Mouse (Mus musculus) forelimb bud, embryonic 11.5 days (tissue): ENCODE data around the gene Rsg1.

Source experiments
- DNase-seq: peaks from one replicate; pipeline ENCODE4 v3.0.0-alpha.2; 2012; ENCODE audit warnings: low read depth, low spot score

Gene Rsg1

GRCm38 (mm10) chr4:141246998-141247350 lies 33.2 kb downstream of the Rsg1 start:
- no peak for DNase-seq

DNA sequence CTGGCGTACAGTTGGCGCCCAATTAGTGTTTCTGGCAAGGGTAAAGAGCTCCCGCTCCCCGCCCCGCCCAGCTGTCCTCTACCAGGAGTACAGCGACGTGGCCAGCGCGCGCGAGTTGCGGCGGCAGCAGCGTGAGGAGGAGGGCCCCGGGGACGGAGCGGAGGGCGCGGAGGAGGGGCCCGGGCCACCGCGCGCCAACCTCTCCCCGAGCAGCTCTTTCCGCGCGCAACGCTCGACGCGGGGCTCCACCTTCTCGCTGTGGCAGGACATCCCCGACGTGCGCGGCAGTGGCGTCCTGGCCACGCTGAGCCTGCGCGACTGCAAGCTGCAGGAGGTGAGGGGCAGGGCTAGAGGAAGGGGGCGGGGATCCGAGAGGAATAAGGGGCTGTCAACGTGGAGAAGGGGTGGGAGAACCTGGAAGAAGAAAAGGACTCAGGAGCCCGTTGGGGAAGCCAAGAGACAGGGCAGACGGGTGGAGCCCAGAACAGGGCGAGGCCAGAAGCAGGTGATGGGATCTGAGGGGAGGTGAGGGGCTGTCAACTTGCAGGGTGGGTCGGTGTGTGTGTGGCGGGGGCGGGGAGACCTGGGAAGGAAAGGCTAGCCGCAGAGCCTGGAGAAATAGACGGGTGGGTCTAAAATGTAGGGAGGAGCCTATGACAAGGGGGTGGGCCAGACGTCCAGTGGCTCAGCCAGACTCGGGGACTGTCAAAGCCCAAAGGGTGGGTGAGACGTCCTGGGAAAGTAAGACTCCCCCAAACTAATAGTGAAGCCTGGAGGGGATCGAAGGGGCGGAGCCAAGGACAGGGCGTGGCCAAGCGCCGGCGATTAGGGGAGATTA lies 34.2 kb downstream of the Rsg1 start:
- DNase-seq = no peak

DNA sequence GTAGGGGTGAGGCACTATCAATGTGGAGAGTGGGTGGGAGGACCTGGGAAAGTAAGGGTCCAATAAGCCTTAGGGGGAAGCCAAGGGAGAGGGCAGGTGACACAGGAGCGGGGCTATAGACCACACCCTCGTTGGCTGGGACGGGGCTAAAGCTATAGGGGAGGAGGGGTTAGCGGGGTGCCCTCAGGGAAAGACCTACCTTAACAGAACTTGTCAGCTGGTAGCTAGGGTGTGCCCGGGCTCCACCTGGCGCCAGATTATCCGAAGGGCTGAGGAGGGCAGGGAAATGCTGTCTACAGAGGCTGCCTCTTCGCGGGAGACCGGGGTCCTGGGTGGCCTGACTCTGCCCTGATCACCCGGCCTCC lies 34.8 kb downstream of the Rsg1 start:
- DNase-seq = no peak

GRCm38 (mm10) chr4:141249383-141249782 lies 35.6 kb downstream of the Rsg1 start:
- no peak for DNase-seq

DNA sequence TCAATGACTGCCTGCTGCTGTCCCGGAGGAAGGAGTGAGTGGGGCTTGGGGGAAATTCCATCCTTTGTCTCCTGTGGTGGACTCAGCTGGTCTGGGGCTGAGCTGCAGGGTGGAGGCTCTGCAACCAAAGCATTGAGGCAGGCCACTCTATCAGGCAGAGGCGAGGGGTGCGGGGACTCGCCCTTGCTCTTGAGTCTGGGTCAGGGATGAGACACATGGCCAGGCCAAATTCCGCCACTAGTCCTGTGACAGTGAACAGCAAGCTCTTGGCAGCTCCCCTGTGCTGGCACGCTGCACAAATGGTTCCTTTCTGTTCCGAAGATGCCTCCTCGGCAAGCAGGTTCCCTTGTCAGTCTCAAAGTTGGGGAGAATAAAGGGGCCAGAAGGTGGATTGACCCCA lies 37.3 kb downstream of the Rsg1 start:
- no peak for DNase-seq

GRCm38 (mm10) chr4:141252641-141253040 lies 38.9 kb downstream of the Rsg1 start:
- no peak for DNase-seq

DNA sequence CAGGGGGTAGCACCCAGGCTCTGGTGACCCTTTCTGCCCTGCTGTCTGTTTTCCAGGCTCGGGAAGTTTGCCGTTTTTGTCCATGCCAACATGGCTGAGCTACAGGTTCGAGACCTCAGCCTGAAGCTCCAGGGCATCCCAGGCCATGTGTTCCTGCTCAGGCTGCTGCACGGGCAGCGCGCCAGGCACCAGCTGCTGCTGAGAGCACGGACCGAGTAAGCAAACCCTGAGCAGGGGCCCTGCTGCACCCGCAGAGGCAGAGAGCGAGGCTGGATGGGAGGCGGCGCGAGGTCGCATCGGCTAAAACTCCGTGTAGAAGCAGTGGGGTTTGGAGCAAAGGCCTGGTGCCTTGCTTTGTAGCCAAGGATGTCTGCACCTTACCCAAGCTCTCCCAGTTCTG lies 40.5 kb downstream of the Rsg1 start:
- no peak for DNase-seq

DNA sequence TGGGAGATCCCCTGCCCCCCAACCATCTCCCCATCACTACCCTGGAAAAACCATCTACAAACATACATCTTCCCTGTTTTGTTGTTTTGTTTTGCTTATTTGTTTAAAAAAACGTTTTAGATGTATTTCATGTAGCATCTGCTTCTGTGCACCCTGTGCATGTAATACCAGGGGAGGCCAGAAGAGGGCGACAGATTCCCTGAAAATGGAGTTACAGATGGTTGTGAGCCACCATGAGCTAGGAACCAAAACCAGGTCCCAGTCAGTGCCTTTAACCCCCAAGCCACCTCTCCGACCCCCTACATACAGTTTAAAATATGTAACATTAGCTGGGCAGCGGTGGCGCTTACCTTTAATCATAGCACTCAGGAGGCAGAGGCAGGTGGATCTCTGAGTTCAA lies 43.7 kb downstream of the Rsg1 start:
- DNase-seq = no peak

- no peak for DNase-seq
Observed at GRCm38 (mm10) chr4:141259413-141259812, 45.7 kb downstream of the Rsg1 start.

DNA sequence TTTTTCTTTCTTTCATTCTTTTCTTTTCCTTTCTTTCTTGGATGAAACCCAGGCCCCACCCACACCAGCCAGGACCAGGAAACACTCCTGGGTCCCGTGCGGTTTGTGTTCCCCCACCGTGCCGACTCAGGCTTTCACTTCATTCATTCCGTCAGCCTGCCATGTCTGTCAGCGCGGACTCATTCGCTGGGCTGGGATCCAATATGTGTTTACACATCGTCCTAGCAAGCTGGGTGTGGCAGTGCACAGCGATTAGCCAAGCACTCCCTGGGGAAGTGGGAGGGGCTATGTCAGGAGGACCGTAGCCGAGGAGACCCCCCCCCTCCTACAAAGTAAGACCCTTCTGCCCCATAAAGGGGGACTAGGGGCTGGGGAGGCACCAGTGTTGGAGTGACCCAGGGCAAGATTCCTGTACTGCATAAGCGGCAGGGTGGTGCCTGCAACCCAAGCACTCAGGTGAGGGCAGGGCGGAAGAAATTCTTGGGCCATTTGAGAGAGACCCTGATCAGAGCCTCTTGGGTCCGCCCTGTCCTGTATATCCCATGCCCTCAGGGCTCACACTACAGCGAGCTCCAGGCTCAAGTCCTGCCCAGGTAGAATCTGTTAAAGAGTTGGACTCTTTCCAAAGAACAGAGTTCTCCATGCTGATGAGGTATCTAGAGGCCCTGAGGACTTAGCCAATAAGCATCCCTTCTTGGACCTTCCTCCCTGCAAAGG lies 46.4 kb downstream of the Rsg1 start:
- no peak for DNase-seq

GRCm38 (mm10) chr4:141262906-141263637 lies 49.3 kb downstream of the Rsg1 start:
- no peak for DNase-seq

GRCm38 (mm10) chr4:141265979-141266637 lies 52.4 kb downstream of the Rsg1 start:
- DNase-seq = no peak

DNA sequence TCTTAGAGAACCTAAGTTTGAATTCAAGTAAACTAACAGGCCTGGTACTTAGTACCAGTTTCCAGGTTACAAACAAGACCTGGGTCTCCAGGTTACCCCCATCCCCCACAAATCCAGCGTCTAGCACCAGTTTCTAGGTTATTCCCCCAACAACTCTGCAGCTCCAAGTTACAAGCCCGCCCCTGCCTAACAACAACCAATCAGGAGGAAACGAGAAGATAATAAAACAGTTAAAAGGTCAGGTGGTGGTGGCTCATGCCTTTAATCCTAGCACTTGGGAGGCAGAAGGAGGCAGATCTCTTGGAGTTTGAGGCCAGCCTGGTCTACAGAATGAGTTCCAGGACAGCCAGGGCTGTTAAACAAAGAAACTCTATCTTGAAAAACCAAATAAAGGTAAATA lies 53.5 kb downstream of the Rsg1 start:
- no peak for DNase-seq

GRCm38 (mm10) chr4:141267837-141268236 lies 54.1 kb downstream of the Rsg1 start:
- peak; percentile 55 for DNase-seq

- DNase-seq = no peak
Observed at GRCm38 (mm10) chr4:141268350-141268749, 54.6 kb downstream of the Rsg1 start.

DNA sequence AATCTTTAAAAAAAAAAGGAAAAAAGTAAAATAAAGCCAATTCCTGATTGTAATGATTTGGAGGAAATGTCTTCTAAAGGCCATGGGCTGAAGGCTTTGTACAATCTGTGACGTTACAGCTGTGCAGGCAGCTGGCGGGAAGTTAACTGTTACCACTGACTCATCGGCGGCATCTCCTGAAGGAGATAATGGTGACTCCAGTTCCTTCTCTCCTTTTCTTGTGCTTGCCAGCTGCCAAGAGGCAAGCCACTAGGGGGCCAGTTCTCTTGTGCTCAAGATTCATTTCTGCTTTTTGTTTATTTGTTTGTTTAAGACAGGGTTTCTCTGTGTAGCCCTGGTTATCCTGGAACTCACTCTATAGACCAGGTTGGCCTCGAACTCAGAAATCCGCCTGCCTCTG lies 55.3 kb downstream of the Rsg1 start:
- DNase-seq = no peak

- DNase-seq = no peak
Observed at GRCm38 (mm10) chr4:141270201-141270940, 56.6 kb downstream of the Rsg1 start.

- no peak for DNase-seq
Observed at GRCm38 (mm10) chr4:141271228-141271627, 57.5 kb downstream of the Rsg1 start.

DNA sequence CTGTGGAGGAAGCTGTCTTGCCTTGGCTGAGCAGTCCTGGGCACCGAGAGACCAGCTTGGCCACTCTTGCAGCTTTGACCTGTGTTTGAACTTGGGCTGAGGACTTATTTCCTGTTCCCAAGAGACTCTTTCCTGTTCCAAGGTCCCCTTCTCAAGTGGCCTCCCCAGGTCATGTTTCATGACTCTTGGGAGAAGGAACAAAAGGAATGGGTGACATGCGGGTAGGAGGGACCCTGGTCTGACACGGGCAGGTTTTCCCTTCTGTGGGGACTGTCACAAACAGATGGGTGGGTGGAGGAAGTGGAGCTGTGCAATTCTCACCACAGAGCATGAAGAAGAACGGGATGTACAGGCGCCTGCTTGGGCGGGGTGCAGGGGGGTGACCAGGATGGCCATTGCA lies 58.0 kb downstream of the Rsg1 start:
- no peak for DNase-seq

DNA sequence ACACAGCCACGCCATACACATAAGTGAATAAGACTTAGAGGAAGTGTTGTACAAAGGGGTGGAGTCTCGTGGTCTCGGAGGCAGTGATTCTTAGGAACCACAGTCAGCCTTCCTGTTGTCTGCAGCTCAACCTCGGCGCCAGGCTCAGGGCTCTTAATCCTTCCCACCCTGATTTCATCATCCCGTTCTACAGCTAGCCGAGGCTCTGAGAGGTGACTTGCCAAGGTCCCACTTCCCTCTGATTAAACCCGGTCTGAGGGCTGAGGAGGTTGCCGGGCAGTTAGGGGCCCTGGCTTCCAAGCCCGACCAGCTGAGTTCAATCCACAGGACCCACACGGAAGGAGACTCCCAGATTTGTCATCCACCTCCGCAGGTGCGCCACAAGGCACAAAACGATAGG lies 59.1 kb downstream of the Rsg1 start:
- DNase-seq = no peak

- peak; percentile 83 for DNase-seq
Observed at GRCm38 (mm10) chr4:141273296-141273695, 59.5 kb downstream of the Rsg1 start.
